Mouse (Mus musculus) forebrain, embryonic 14.5 days (tissue): ENCODE measurements at regions not wholly inside any gene's neighbourhood (a gene's known extent, or its start where the extent isn't known, plus 50 kb on each side); places are given as distances from the start of the nearest gene placed in this dataset.

Experiments used
- ATAC-seq: fragments of 200-750 bp; cut with Nextera tagmentation; 2 replicates; pipeline ENCODE4 v1.8.0; 2017; ENCODE audit warnings: mild to moderate bottlenecking, moderate library complexity
- DNase-seq: peaks from one replicate; pipeline ENCODE4 v3.0.0-alpha.2; 2015; ENCODE audit warnings: low spot score
- H3K27ac ChIP-seq: fragments of 300-500 bp; sonication (generic); 2 replicates; pipeline ENCODE4 v1.5.1; 2014; ENCODE audit warnings: low read depth, mild to moderate bottlenecking, control low read depth, low read length, moderate library complexity
- H3K27me3 ChIP-seq: fragments of 300-500 bp; sonication (generic); replicated peaks from 2 replicates; pipeline ENCODE4 v1.6.1; 2014; ENCODE audit warnings: low read length, control low read depth, mixed read lengths; ENCODE audit not compliant: control insufficient read depth, insufficient read depth
- H3K36me3 ChIP-seq: fragments of 300-500 bp; sonication (generic); 2 replicates; pipeline ENCODE4 v1.6.1; 2014; ENCODE audit warnings: low read length, control low read depth; ENCODE audit not compliant: control insufficient read depth, insufficient read depth
- H3K4me1 ChIP-seq: fragments of 300-500 bp; sonication (generic); 2 replicates; pipeline ENCODE4 v1.6.1; 2014; ENCODE audit warnings: antibody characterized with exemption, low read length, control low read depth; ENCODE audit not compliant: control insufficient read depth, insufficient read depth
- H3K4me2 ChIP-seq: fragments of 300-500 bp; sonication (generic); 2 replicates; pipeline ENCODE4 v1.6.1; 2014; ENCODE audit warnings: mild to moderate bottlenecking, control low read depth, low read length
- H3K4me3 ChIP-seq: fragments of 300-500 bp; sonication (generic); 2 replicates; pipeline ENCODE4 v1.5.1; 2014; ENCODE audit warnings: low read depth, low read length, control low read depth
- H3K9ac ChIP-seq: fragments of 300-500 bp; sonication (generic); 2 replicates; pipeline ENCODE4 v1.6.1; 2014; ENCODE audit warnings: mild to moderate bottlenecking, low read length, control low read depth, moderate library complexity
- H3K9me3 ChIP-seq: fragments of 300-500 bp; sonication (generic); replicated peaks from 2 replicates; pipeline ENCODE4 v1.6.1; 2016; ENCODE audit warnings: low read length, control low read depth, mixed read lengths; ENCODE audit not compliant: control insufficient read depth
- WGBS: fragments of 180-500 bp; shearing (Covaris S2); extraction: QIAGEN DNeasy Blood & Tissue Kit; methylation state at CpG from one replicate; pipeline ENCODE4 v1.1.7; 2014; 5-methylcytosine and 5-hydroxymethylcytosine counted together

GRCm38 (mm10) chr17:88910144-88910543 is 118.4 kb upstream of the Lhcgr start:
- Histone ChIP-seq H3K27ac (no peak overlapping the region), H3K27me3 (no peaks in the 10 kb centered on the region), H3K9me3 (no peaks in the 10 kb centered on the region), H3K9ac (no peak overlapping the region), H3K4me2 (no peak overlapping the region), H3K36me3 (no peaks in the 10 kb centered on the region), H3K4me1 (no peaks in the 10 kb centered on the region), H3K4me3 (no peak overlapping the region)
- ATAC-seq (no peak), DNase-seq (no peak)

GRCm38 (mm10) chr17:88901742-88902141 is 110.0 kb upstream of the Lhcgr start:
- no peaks in the 10 kb centered on the region for H3K36me3 ChIP-seq
- H3K4me3 ChIP-seq: no peak overlapping the region
- H3K27me3 ChIP-seq: no peaks in the 10 kb centered on the region
- H3K9ac ChIP-seq: no peak overlapping the region
- H3K27ac ChIP-seq: no peak overlapping the region
- H3K4me1 ChIP-seq: no peaks in the 10 kb centered on the region
- no peak for DNase-seq
- WGBS: 70% methylated on average over 1 of the region's 1 CpGs
- H3K4me2 ChIP-seq: no peak overlapping the region
- no peaks in the 10 kb centered on the region for H3K9me3 ChIP-seq
- no peak for ATAC-seq

- DNase-seq: no peak
- Histone ChIP-seq H3K9ac (no peak overlapping the region), H3K27me3 (no peaks in the 10 kb centered on the region), H3K4me3 (no peak overlapping the region), H3K4me2 (no peak overlapping the region), H3K27ac (no peak overlapping the region), H3K4me1 (no peaks in the 10 kb centered on the region), H3K36me3 (no peaks in the 10 kb centered on the region), H3K9me3 (no peaks in the 10 kb centered on the region)
- ATAC-seq: no peak
- 91% methylated on average over 2 of the region's 2 CpGs for WGBS
Measured at GRCm38 (mm10) chr17:88900904-88901303, 109.1 kb upstream of the Lhcgr start.

GRCm38 (mm10) chr17:88898705-88899668 is 107.2 kb upstream of the Lhcgr start:
- 70% methylated on average over 11 of the region's 11 CpGs for WGBS
- no peaks in the 10 kb centered on the region for H3K36me3 ChIP-seq
- no peaks in the 10 kb centered on the region for H3K4me1 ChIP-seq

GRCm38 (mm10) chr17:88893451-88893850 is 101.7 kb upstream of the Lhcgr start:
- Histone ChIP-seq H3K4me1 (no peaks in the 10 kb centered on the region), H3K36me3 (no peaks in the 10 kb centered on the region), H3K9me3 (no peaks in the 10 kb centered on the region), H3K4me2 (no peak overlapping the region), H3K4me3 (no peak overlapping the region), H3K27ac (no peak overlapping the region), H3K27me3 (no peaks in the 10 kb centered on the region), H3K9ac (no peak overlapping the region)
- DNase-seq (no peak), ATAC-seq (no peak)

More at GRCm38 (mm10) chr17:88898705-88899668, 107.2 kb upstream of the Lhcgr start:
- no peak for ATAC-seq
- H3K27ac ChIP-seq: no peak overlapping the region
- H3K4me3 ChIP-seq: no peak overlapping the region
- H3K9ac ChIP-seq: no peak overlapping the region
- no peaks in the 10 kb centered on the region for H3K27me3 ChIP-seq
- no peak overlapping the region for H3K4me2 ChIP-seq
- no peaks in the 10 kb centered on the region for H3K9me3 ChIP-seq
- no peak for DNase-seq

- WGBS: 93% methylated on average over 3 of the region's 3 CpGs
- Histone ChIP-seq H3K9me3 (no peaks in the 10 kb centered on the region), H3K4me1 (no peaks in the 10 kb centered on the region), H3K27ac (no peak overlapping the region), H3K4me2 (no peak overlapping the region), H3K9ac (no peak overlapping the region), H3K4me3 (no peak overlapping the region), H3K27me3 (no peaks in the 10 kb centered on the region), H3K36me3 (no peaks in the 10 kb centered on the region)
- no peak for ATAC-seq
- DNase-seq: no peak
Measured at GRCm38 (mm10) chr17:88885526-88885925, 93.7 kb upstream of the Lhcgr start.

GRCm38 (mm10) chr17:88879736-88880135 is 87.9 kb upstream of the Lhcgr start:
- Histone ChIP-seq H3K4me1 (no peaks in the 10 kb centered on the region), H3K9me3 (no peaks in the 10 kb centered on the region), H3K4me3 (no peak overlapping the region), H3K27me3 (no peaks in the 10 kb centered on the region), H3K9ac (no peak overlapping the region), H3K4me2 (no peak overlapping the region), H3K27ac (no peak overlapping the region), H3K36me3 (no peaks in the 10 kb centered on the region)
- 79% methylated on average over 1 of the region's 1 CpGs for WGBS
- no peak for ATAC-seq
- DNase-seq: no peak

- Histone ChIP-seq H3K27ac (no peak overlapping the region), H3K9ac (no peak overlapping the region), H3K4me2 (no peak overlapping the region), H3K27me3 (no peaks in the 10 kb centered on the region), H3K4me3 (no peak overlapping the region), H3K9me3 (no peaks in the 10 kb centered on the region), H3K4me1 (no peaks in the 10 kb centered on the region), H3K36me3 (no peaks in the 10 kb centered on the region)
- peak; percentile 20 for DNase-seq
- ATAC-seq: peak; percentile 48; the same call in 1 of the 2 replicates
- 59% methylated on average over 4 of the region's 4 CpGs for WGBS
Measured at GRCm38 (mm10) chr17:88870342-88870985, 78.7 kb upstream of the Lhcgr start.

- Histone ChIP-seq H3K27ac (no peak overlapping the region), H3K36me3 (no peaks in the 10 kb centered on the region), H3K4me3 (no peak overlapping the region), H3K27me3 (no peaks in the 10 kb centered on the region), H3K4me1 (no peaks in the 10 kb centered on the region), H3K9me3 (no peaks in the 10 kb centered on the region), H3K4me2 (no peak overlapping the region), H3K9ac (no peak overlapping the region)
- WGBS: 90% methylated on average over 7 of the region's 7 CpGs
- no peak for DNase-seq
- no peak for ATAC-seq
Measured at GRCm38 (mm10) chr17:88864631-88865030, 72.8 kb upstream of the Lhcgr start.
